Mouse (Mus musculus) forebrain, embryonic 11.5 days (tissue): ENCODE data around the gene Icam2. TPM values are rescaled to one million over a fixed set of nuclear protein-coding genes. Genes with fewer than 3 reads are reported as not detected.
"Not testable (repeated sequence)": the region's sequence is repeated elsewhere in the genome, so short reads cannot be mapped to it uniquely, and the experiment has no call there.

ENCODE experiments used
- ATAC-seq: fragments of 200-750 bp; cut with Nextera tagmentation; replicated peaks from 2 replicates; pipeline ENCODE4 v1.8.0; 2017; ENCODE audit warnings: moderate TSS enrichment; ENCODE audit not compliant: low FRiP score
- DNase-seq: peaks from one replicate; pipeline ENCODE4 v3.0.0-alpha.2; 2017; ENCODE audit warnings: low spot score
- H3K27ac ChIP-seq: fragments of 300-500 bp; sonication (generic); 2 replicates; pipeline ENCODE4 v1.5.1; 2014; ENCODE audit warnings: low read depth, low read length
- H3K27me3 ChIP-seq: fragments of 300-500 bp; sonication (generic); 2 replicates; pipeline ENCODE4 v1.6.1; 2014; ENCODE audit warnings: mild to moderate bottlenecking, low read length, mixed read lengths; ENCODE audit not compliant: control insufficient read depth, insufficient read depth
- H3K36me3 ChIP-seq: fragments of 300-500 bp; sonication (generic); 2 replicates; pipeline ENCODE4 v1.6.1; 2014; ENCODE audit warnings: mild to moderate bottlenecking, low read length, moderate library complexity, mixed read lengths; ENCODE audit not compliant: control insufficient read depth, insufficient read depth
- H3K4me1 ChIP-seq: fragments of 300-500 bp; sonication (generic); replicated peaks from 2 replicates; pipeline ENCODE4 v1.6.1; 2014; ENCODE audit warnings: low read length, mixed read lengths; ENCODE audit not compliant: control insufficient read depth, insufficient read depth
- H3K4me2 ChIP-seq: fragments of 300-500 bp; sonication (generic); 2 replicates; pipeline ENCODE4 v1.6.1; 2014; ENCODE audit warnings: low read depth, mild to moderate bottlenecking, low read length, moderate library complexity, mixed read lengths; ENCODE audit not compliant: severe bottlenecking
- H3K4me3 ChIP-seq: fragments of 300-500 bp; sonication (generic); 2 replicates; pipeline ENCODE4 v1.5.1; 2014; ENCODE audit warnings: low read depth, low read length
- H3K9ac ChIP-seq: fragments of 300-500 bp; sonication (generic); 2 replicates; pipeline ENCODE4 v1.6.1; 2014; ENCODE audit warnings: low read length
- H3K9me3 ChIP-seq: fragments of 300-500 bp; sonication (generic); 2 replicates; pipeline ENCODE4 v1.6.1; 2016; ENCODE audit warnings: low read length, mixed read lengths; ENCODE audit not compliant: control insufficient read depth
- WGBS: fragments of 180-500 bp; shearing (Covaris S2); extraction: QIAGEN DNeasy Blood & Tissue Kit; methylation state at CpG from one replicate; pipeline ENCODE4 v1.1.7; 2014; 5-methylcytosine and 5-hydroxymethylcytosine counted together
- polyA plus RNA-seq: library from polyadenylated mRNA; unstranded; fragments of >200 nt; fragmentation: Nextera tagmentation; extraction: Ambion mirVana; gene quantifications from 2 replicates; pipeline ENCODE4 v1.2.1, GENCODE M21; 2014

Gene Icam2
- polyA plus RNA-seq, 1 experiment from 2014 or later: 14.1 TPM

- Histone ChIP-seq H3K9me3 (no peaks in the 10 kb centered on the region), H3K4me1 (no peaks in the 10 kb centered on the region), H3K36me3 (no peaks in the 10 kb centered on the region), H3K4me3 (no peak overlapping the region), H3K4me2 (no peak overlapping the region), H3K9ac (no peak overlapping the region), H3K27me3 (no peaks in the 10 kb centered on the region), H3K27ac (no peak overlapping the region)
- DNase-seq (no peak), ATAC-seq (no peak)
- WGBS: 88% methylated on average over 6 of the region's 6 CpGs
Measured at GRCm38 (mm10) chr11:106349772-106350171, 38.1 kb downstream of the Icam2 start.

GRCm38 (mm10) chr11:106344910-106345309 lies 43.0 kb downstream of the Icam2 start:
- Histone ChIP-seq H3K27ac (no peak overlapping the region), H3K4me2 (no peak overlapping the region), H3K4me1 (no peaks in the 10 kb centered on the region), H3K36me3 (no peaks in the 10 kb centered on the region), H3K9me3 (no peaks in the 10 kb centered on the region), H3K27me3 (no peaks in the 10 kb centered on the region), H3K4me3 (no peak overlapping the region), H3K9ac (no peak overlapping the region)
- DNase-seq: no peak
- 64% methylated on average over 6 of the region's 6 CpGs for WGBS
- no peak for ATAC-seq

GRCm38 (mm10) chr11:106340990-106341520 lies 46.8 kb downstream of the Icam2 start:
- Histone ChIP-seq H3K9ac (no peak overlapping the region), H3K9me3 (no peaks in the 10 kb centered on the region), H3K36me3 (no peaks in the 10 kb centered on the region), H3K4me3 (no peak overlapping the region), H3K27ac (no peak overlapping the region), H3K27me3 (no peaks in the 10 kb centered on the region), H3K4me2 (no peak overlapping the region), H3K4me1 (no peaks in the 10 kb centered on the region)
- ATAC-seq (no peak), DNase-seq (no peak)
- 84% methylated on average over 9 of the region's 9 CpGs for WGBS

- H3K9ac ChIP-seq, H3K4me1 ChIP-seq, H3K27ac ChIP-seq, H3K27me3 ChIP-seq, H3K9me3 ChIP-seq, H3K36me3 ChIP-seq, H3K4me3 ChIP-seq, DNase-seq, H3K4me2 ChIP-seq, ATAC-seq: not testable (repeated sequence)
- WGBS: 86% methylated on average over 4 of the region's 4 CpGs
Measured at GRCm38 (mm10) chr11:106339323-106339722, 48.6 kb downstream of the Icam2 start.

- DNase-seq (no peak), ATAC-seq (no peak)
- Histone ChIP-seq H3K9me3 (no peaks in the 10 kb centered on the region), H3K4me1 (no peaks in the 10 kb centered on the region), H3K9ac (no peak overlapping the region), H3K36me3 (no peaks in the 10 kb centered on the region), H3K27me3 (no peaks in the 10 kb centered on the region), H3K4me2 (no peak overlapping the region), H3K4me3 (no peak overlapping the region), H3K27ac (no peak overlapping the region)
- WGBS: 84% methylated on average over 7 of the region's 7 CpGs
Measured at GRCm38 (mm10) chr11:106338870-106339269, 49.0 kb downstream of the Icam2 start.

GRCm38 (mm10) chr11:106338029-106338428 lies 49.8 kb downstream of the Icam2 start:
- no peaks in the 10 kb centered on the region for H3K27me3 ChIP-seq
- ATAC-seq: no peak
- H3K9me3 ChIP-seq: no peaks in the 10 kb centered on the region
- no peaks in the 10 kb centered on the region for H3K36me3 ChIP-seq
- no peaks in the 10 kb centered on the region for H3K4me1 ChIP-seq
- H3K27ac ChIP-seq: no peak overlapping the region
- DNase-seq: no peak
- no peak overlapping the region for H3K9ac ChIP-seq
- no peak overlapping the region for H3K4me2 ChIP-seq
- WGBS: 74% methylated on average over 5 of the region's 5 CpGs
- no peak overlapping the region for H3K4me3 ChIP-seq

- Histone ChIP-seq H3K4me1 (no peaks in the 10 kb centered on the region), H3K9me3 (no peaks in the 10 kb centered on the region), H3K4me2 (no peak overlapping the region), H3K36me3 (no peaks in the 10 kb centered on the region), H3K27me3 (no peaks in the 10 kb centered on the region), H3K27ac (no peak overlapping the region), H3K9ac (no peak overlapping the region), H3K4me3 (no peak overlapping the region)
- no peak for DNase-seq
- WGBS: 17% methylated on average over 2 of the region's 2 CpGs
- no peak for ATAC-seq
Measured at GRCm38 (mm10) chr11:106334066-106334465, 53.8 kb downstream of the Icam2 start.

- Histone ChIP-seq H3K4me2 (no peak overlapping the region), H3K27ac (no peak overlapping the region), H3K9ac (no peak overlapping the region), H3K4me1 (no peaks in the 10 kb centered on the region), H3K4me3 (no peak overlapping the region), H3K36me3 (no peaks in the 10 kb centered on the region), H3K27me3 (no peaks in the 10 kb centered on the region), H3K9me3 (no peaks in the 10 kb centered on the region)
- ATAC-seq (no peak), DNase-seq (no peak)
- 63% methylated on average over 4 of the region's 4 CpGs for WGBS
Measured at GRCm38 (mm10) chr11:106332458-106332857, 55.4 kb downstream of the Icam2 start.

- 74% methylated on average over 7 of the region's 7 CpGs for WGBS
- Histone ChIP-seq H3K27me3 (no peaks in the 10 kb centered on the region), H3K36me3 (no peaks in the 10 kb centered on the region), H3K9me3 (no peaks in the 10 kb centered on the region), H3K9ac (no peak overlapping the region), H3K4me3 (no peak overlapping the region), H3K27ac (no peak overlapping the region), H3K4me1 (no peaks in the 10 kb centered on the region), H3K4me2 (no peak overlapping the region)
- no peak for ATAC-seq
- no peak for DNase-seq
Measured at GRCm38 (mm10) chr11:106329682-106330081, 58.2 kb downstream of the Icam2 start.
